Mouse (Mus musculus) kidney, postnatal 4 days (tissue): Measurements from ENCODE around the gene Pde4d.
A peak's percentile ranks its signal among the peaks of the same experiment; 100 is the strongest.

Experiments
- DNase-seq, 2 experiments: peaks; one replicate each; pipeline ENCODE4 v3.0.0; 2021; ENCODE audit warnings: mixed read lengths in 2 of 2

The Pde4d gene

GRCm38 (mm10) chr13:109255634-109256033 is 805.9 kb downstream of the Pde4d start:
- no peak for DNase-seq

- DNase-seq, result peak; percentile 81 to 87
Observed at GRCm38 (mm10) chr13:109260220-109260795, 810.6 kb downstream of the Pde4d start.

- DNase-seq, result no peak
Observed at GRCm38 (mm10) chr13:109260796-109261516, 811.2 kb downstream of the Pde4d start.

GRCm38 (mm10) chr13:109261642-109262220 is 812.0 kb downstream of the Pde4d start:
- no peak for DNase-seq

- no peak for DNase-seq
Observed at GRCm38 (mm10) chr13:109262501-109262900, 812.8 kb downstream of the Pde4d start.

- no peak for DNase-seq
Observed at GRCm38 (mm10) chr13:109263833-109264232, 814.1 kb downstream of the Pde4d start.

GRCm38 (mm10) chr13:109268253-109268652 is 818.5 kb downstream of the Pde4d start:
- no peak for DNase-seq

- DNase-seq, result no peak
Observed at GRCm38 (mm10) chr13:109268659-109269322, 819.0 kb downstream of the Pde4d start.

GRCm38 (mm10) chr13:109274869-109275268 is 825.1 kb downstream of the Pde4d start:
- no peak for DNase-seq

- DNase-seq, result peak in 1 of 2 experiments; percentile 11
Observed at GRCm38 (mm10) chr13:109277792-109278191, 828.0 kb downstream of the Pde4d start.

- no peak for DNase-seq
Observed at GRCm38 (mm10) chr13:109278504-109278912, 828.8 kb downstream of the Pde4d start.

- DNase-seq, result no peak
Observed at GRCm38 (mm10) chr13:109279211-109279610, 829.5 kb downstream of the Pde4d start.

GRCm38 (mm10) chr13:109280433-109280832 is 830.7 kb downstream of the Pde4d start:
- no peak for DNase-seq

- DNase-seq, result no peak
Observed at GRCm38 (mm10) chr13:109287465-109287864, 837.7 kb downstream of the Pde4d start.

GRCm38 (mm10) chr13:109290922-109291321 is 841.2 kb downstream of the Pde4d start:
- no peak for DNase-seq

- no peak for DNase-seq
Observed at GRCm38 (mm10) chr13:109293011-109293410, 843.3 kb downstream of the Pde4d start.

- no peak for DNase-seq
Observed at GRCm38 (mm10) chr13:109296347-109297037, 846.7 kb downstream of the Pde4d start.

- DNase-seq, result no peak
Observed at GRCm38 (mm10) chr13:109298852-109299251, 849.1 kb downstream of the Pde4d start.

GRCm38 (mm10) chr13:109299511-109300250 is 849.9 kb downstream of the Pde4d start:
- DNase-seq, result no peak

GRCm38 (mm10) chr13:109312542-109312941 is 862.8 kb downstream of the Pde4d start:
- no peak for DNase-seq

- no peak for DNase-seq
Observed at GRCm38 (mm10) chr13:109315608-109316007, 865.9 kb downstream of the Pde4d start.

GRCm38 (mm10) chr13:109317644-109318043 is 867.9 kb downstream of the Pde4d start:
- DNase-seq, result no peak
